Comparison of ENCODE assay signal across 9 mouse cellular contexts in genomic region chr9:55023902-55024583, GRCm38 (mm10). TPM values are rescaled to one million over a fixed set of nuclear protein-coding genes. Genes with fewer than 3 reads are reported as not detected.
DNase-seq lines count a peak whose midpoint lies in the region; ATAC-seq and TF ChIP-seq lines count a peak whose summit lies in the region.
"Had no signal": no experiment of that assay in that cellular context is flagged by ENCODE, and none has a peak within 500 bp of the region (broad histone marks: within the 10 kb centered on the region; RNA-seq: fewer than 3 reads in every experiment).

No protein-coding gene starts in this region.

- no peaks in the 10 kb centered on the region for H3K79me2 ChIP-seq in liver, adult 2 months (ENCODE audit: control insufficient read depth, insufficient read depth, low read length)

- peaks cover 7% of the 10 kb centered on the region; the same call in 1 of the 2 replicates for H3K27me3 ChIP-seq in neural tube, embryonic 15.5 days (replicated peaks)
- H3K27me3 ChIP-seq in liver, adult 2 months (ENCODE audit: control insufficient read depth, insufficient read depth, low read length) = peaks cover 7% of the 10 kb centered on the region; the same call in 1 of the 2 replicates

- no peaks in the 10 kb centered on the region for H3K36me3 ChIP-seq in neural tube, embryonic 15.5 days
- no peaks in the 10 kb centered on the region for H3K36me3 ChIP-seq in liver, adult 2 months (ENCODE audit: control insufficient read depth, insufficient read depth, low read length)

- TF ChIP-seq CTCF in liver, adult 2 months (IDR thresholded peaks at IDR 0.05; ENCODE audit: low read depth, low read length) = peak; percentile 73

- no peak overlapping the region for H3K27ac ChIP-seq in neural tube, embryonic 15.5 days (replicated peaks)
- H3K27ac ChIP-seq in liver, adult 2 months (replicated peaks; ENCODE audit: insufficient read depth, low read depth, low read length) = no peak overlapping the region

- no peak overlapping the region for H3K9ac ChIP-seq in neural tube, embryonic 15.5 days (replicated peaks)
- H3K9ac ChIP-seq in liver, adult 2 months (ENCODE audit: low read depth, low read length) = no peak overlapping the region

- H3K4me3 ChIP-seq in neural tube, embryonic 15.5 days (replicated peaks) = no peak overlapping the region
- no peak overlapping the region for H3K4me3 ChIP-seq in liver, adult 2 months (ENCODE audit: insufficient read depth, low read depth, low read length)

- H3K9me3 ChIP-seq in neural tube, embryonic 15.5 days (replicated peaks) = no peaks in the 10 kb centered on the region

- WGBS in neural tube, embryonic 15.5 days = 46% methylated on average over 13 of the region's 13 CpGs
- 51% methylated on average over 13 of the region's 13 CpGs for WGBS in liver, adult 2 months

- ATAC-seq in neural tube, embryonic 15.5 days (ENCODE audit: low FRiP score) = no peak

- peak; percentile 91 for DNase-seq in neural tube, embryonic 10.5 days (ENCODE audit: extremely low spot score, low spot score)
- DNase-seq in cerebellum, adult 18-20 months = peak; percentile 85 to 89
- DNase-seq in frontal cortex, postnatal 36 days (ENCODE audit: low spot score in 2 of 2) = peak; percentile 68 to 77
- DNase-seq in kidney, adult 9 months = peak; percentile 78
- DNase-seq in liver, adult 2 months (ENCODE audit: extremely low read depth, low read depth, low spot score) = peak; percentile 51
- peak; percentile 90 for DNase-seq in retina, postnatal 1 day
- DNase-seq in urinary bladder, adult 18-20 months (ENCODE audit: low spot score in 2 of 2) = peak; percentile 50 to 75

- H3K4me1 ChIP-seq in neural tube, embryonic 15.5 days = peaks cover 24% of the 10 kb centered on the region
- H3K4me1 ChIP-seq in liver, adult 2 months (ENCODE audit: control insufficient read depth, insufficient read depth, low read length) = no peaks in the 10 kb centered on the region

- no peak overlapping the region for H3K4me2 ChIP-seq in neural tube, embryonic 15.5 days

- no peak for TF ChIP-seq POLR2A in liver, adult 2 months (IDR thresholded peaks at IDR 0.05; ENCODE audit: extremely low read depth, insufficient read depth, low read length)

RNA-seq across cellular contexts. Expression of gene Chrna3, which starts 2.3 kb away (rescaled TPM):
- 17.7 and 18.1 TPM in 2 replicates for polyA plus RNA-seq in neural tube, embryonic 15.5 days (2015; fragmentation: Nextera tagmentation; extraction: Ambion mirVana)
- not detected in 2 replicates for total RNA-seq in liver, adult 2 months (2014; rRNA removed)
- not detected in 2 replicates for polyA plus RNA-seq in liver, adult 2 months (2012; rRNA removed)
- polyA plus RNA-seq: gonadal fat pad, adult 2 months had no signal

RNA-seq across cellular contexts. Expression of gene Chrnb4, which starts 24.5 kb away (rescaled TPM):
- polyA plus RNA-seq in neural tube, embryonic 15.5 days (2015; fragmentation: Nextera tagmentation; extraction: Ambion mirVana) = 0.77 and 1.9 TPM in 2 replicates
- total RNA-seq in liver, adult 2 months (2014; rRNA removed) = not detected in 2 replicates
- not detected in 2 replicates for polyA plus RNA-seq in liver, adult 2 months (2012; rRNA removed)

RNA-seq across cellular contexts. Expression of gene Chrna5, which starts 43.4 kb away (rescaled TPM):
- 3.7 and 3.9 TPM in 2 replicates for polyA plus RNA-seq in neural tube, embryonic 15.5 days (2015; fragmentation: Nextera tagmentation; extraction: Ambion mirVana)
- total RNA-seq in liver, adult 2 months (2014; rRNA removed) = not detected in 2 replicates
- polyA plus RNA-seq in liver, adult 2 months (2012; rRNA removed) = not detected in 2 replicates

Comparison
In these comparisons a context has a peak if more than half of its experiments do, and no peak if none do; other contexts are left out.
1. RNA of gene Chrna3, which starts 2.3 kb away (polyA plus RNA-seq): 17.7 to 18.1 TPM in neural tube, embryonic 15.5 days; not detected in liver, adult 2 months; every median in the first group is over 10 times any median in the second.
2. Peak in every context shown above with its lines, with median percentiles within 50 percentile points of each other: DNase-seq.